Mouse (Mus musculus) ES-E14 (cell line): ENCODE measurements around the gene Zfp541. TPM values are rescaled to one million over a fixed set of nuclear protein-coding genes. Genes with fewer than 3 reads are reported as not detected.

ENCODE experiments used
- DNase-seq: peaks from one replicate; pipeline ENCODE4 v3.0.0-alpha.2; 2013; ENCODE audit warnings: low read depth, low spot score
- H3K27ac ChIP-seq: 2 replicates; pipeline ENCODE4 v1.5.1; 2012; ENCODE audit warnings: low read depth, mild to moderate bottlenecking, low read length, moderate library complexity, mixed read lengths; ENCODE audit not compliant: poor library complexity, insufficient read depth, severe bottlenecking
- H3K36me3 ChIP-seq: 2 replicates; pipeline ENCODE4 v1.6.1; 2012; ENCODE audit warnings: mild to moderate bottlenecking, low read length, moderate library complexity, mixed read lengths; ENCODE audit not compliant: control insufficient read depth, poor library complexity, insufficient read depth, severe bottlenecking
- H3K4me1 ChIP-seq, 2 experiments: fragments of 150-350 bp in 1 of 2; sonication (generic) in 1 of 2; 2 replicates each; pipeline ENCODE4 v1.6.1; 2012; ENCODE audit warnings: low read length in 2 of 2, mild to moderate bottlenecking in 1 of 2, mixed read lengths in 1 of 2; ENCODE audit not compliant: control insufficient read depth in 2 of 2, insufficient read depth in 2 of 2, poor library complexity in 1 of 2
- H3K4me3 ChIP-seq, 2 experiments: fragments of 150-350 bp in 1 of 2; sonication (generic) in 1 of 2; 2 replicates each; pipeline ENCODE4 v1.5.1; 2012; ENCODE audit warnings: low read length in 2 of 2, low read depth in 1 of 2, mild to moderate bottlenecking in 1 of 2, mixed read lengths in 1 of 2; ENCODE audit not compliant: insufficient read depth in 1 of 2, poor library complexity in 1 of 2, severe bottlenecking in 1 of 2
- H3K9ac ChIP-seq: 2 replicates; pipeline ENCODE4 v1.6.1; 2012; ENCODE audit warnings: low read depth, mild to moderate bottlenecking, low read length, mixed read lengths; ENCODE audit not compliant: poor library complexity, insufficient read depth, severe bottlenecking
- H3K9me3 ChIP-seq: fragments of 150-350 bp; sonication (generic); 2 replicates; pipeline ENCODE4 v1.6.1; 2012; ENCODE audit warnings: low read depth, mild to moderate bottlenecking, low read length; ENCODE audit not compliant: control insufficient read depth, insufficient read depth
- CHD2 ChIP-seq: IDR thresholded peaks from 2 replicates; pipeline ENCODE4 v1.6.1; 2014; ENCODE audit warnings: mild to moderate bottlenecking, low read depth, low read length, inconsistent platforms
- HCFC1 ChIP-seq: IDR thresholded peaks from 2 replicates; pipeline ENCODE4 v1.6.1; 2012; ENCODE audit warnings: low read length, inconsistent platforms, borderline replicate concordance; ENCODE audit not compliant: insufficient read depth
- MAFK ChIP-seq: IDR thresholded peaks from 2 replicates; pipeline ENCODE4 v1.6.1; 2014; ENCODE audit warnings: mild to moderate bottlenecking, low read depth, low read length, inconsistent platforms; ENCODE audit not compliant: insufficient read depth
- ZC3H11A ChIP-seq: IDR thresholded peaks from 2 replicates; pipeline ENCODE4 v1.6.1; 2012; ENCODE audit warnings: low read depth, mild to moderate bottlenecking, inconsistent platforms, low read length, borderline replicate concordance
- ZNF384 ChIP-seq: IDR thresholded peaks from 2 replicates; pipeline ENCODE4 v1.6.1; 2012; ENCODE audit warnings: low read depth, low read length, inconsistent platforms
- in situ Hi-C, 2 experiments: fragments of 600-800 bp; cut with MboI; formaldehyde crosslinking; loops; one replicate each; pipeline ENCODE4 v1.15.1; 2025; ENCODE audit warnings: low sequenced_read_pairs in 2 of 2, inconsistent platforms in 1 of 2; ENCODE audit not compliant: unreplicated experiment in 2 of 2
- total RNA-seq: library from RNA; depleted of rRNA; stranded (reverse); fragments of 300-350 nt; gene quantifications from 2 replicates; pipeline ENCODE4 v1.2.3, GENCODE M21; 2012

Zfp541 gene
- total RNA-seq, 1 experiment, result 0.36 TPM

- Histone ChIP-seq H3K36me3 (no peaks in the 10 kb centered on the region), H3K9me3 (no peaks in the 10 kb centered on the region), H3K4me1 (peaks cover 7 to 13% of the 10 kb centered on the region in 2 experiments; a peak in 3 of 4 replicates), H3K4me3 (peak overlapping the region; percentile 81 to 85), H3K27ac (no peak overlapping the region), H3K9ac (peak overlapping the region; percentile 87)
- DNase-seq, result no peak
- TF ChIP-seq ZNF384 (no peak), CHD2 (no peak)
- in situ Hi-C loops, result no loop called here
Observed at GRCm38 (mm10) chr7:16046481-16047337, 14.9 kb upstream of the Zfp541 start.

- H3K9me3 ChIP-seq, result no peaks in the 10 kb centered on the region
- in situ Hi-C loops, result no loop called here
- TF ChIP-seq ZNF384 (peak; percentile 74; the same call in 1 of the 2 replicates), HCFC1 (0 out of 2 replicates have a peak, but pooled peaks have one; percentile 27), ZC3H11A (no peak), MAFK (0 out of 2 replicates have a peak, but pooled peaks have one; percentile 2)
- peak within 1 kb of the TSS; percentile 88 for H3K9ac ChIP-seq
- H3K4me1 ChIP-seq, result peaks cover 7 to 13% of the 10 kb centered on the region in 2 experiments; a peak in 3 of 4 replicates
- H3K36me3 ChIP-seq, result no peaks in the 10 kb centered on the region
- no peak for DNase-seq
- H3K4me3 ChIP-seq, result peak within 1 kb of the TSS; percentile 81 to 85
- H3K27ac ChIP-seq, result 0 out of 2 replicates have a peak within 1 kb of the TSS, but pooled peaks have one; percentile 25
Observed at GRCm38 (mm10) chr7:16047338-16048146, 14.1 kb upstream of the Zfp541 start, which contains the start of gene Bicra. Gene Bicra (minus strand): TSS chr7:16047921.

GRCm38 (mm10) chr7:16048164-16048564, 13.4 kb upstream of the Zfp541 start:
- H3K36me3 ChIP-seq, result no peaks in the 10 kb centered on the region
- H3K4me1 ChIP-seq, result peaks cover 7 to 13% of the 10 kb centered on the region in 2 experiments; a peak in 3 of 4 replicates
- H3K4me3 ChIP-seq, result peak overlapping the region; percentile 81 to 85
- no peak for TF ChIP-seq HCFC1
- TF ChIP-seq CHD2, result peak; percentile 94
- peak; percentile 98 for TF ChIP-seq ZNF384
- TF ChIP-seq ZC3H11A, result no peak
- TF ChIP-seq MAFK, result no peak
- no peaks in the 10 kb centered on the region for H3K9me3 ChIP-seq
- no peak overlapping the region for H3K27ac ChIP-seq
- H3K9ac ChIP-seq, result peak overlapping the region; percentile 88
- peak; percentile 95 for DNase-seq
- in situ Hi-C loops, result no loop called here

- no peak overlapping the region for H3K27ac ChIP-seq
- no peak for DNase-seq
- peak overlapping the region; percentile 81 to 83 for H3K4me3 ChIP-seq
- peak overlapping the region; percentile 88 for H3K9ac ChIP-seq
- no peak for TF ChIP-seq CHD2
- no peaks in the 10 kb centered on the region for H3K9me3 ChIP-seq
- H3K36me3 ChIP-seq, result no peaks in the 10 kb centered on the region
- H3K4me1 ChIP-seq, result peaks cover 7 to 13% of the 10 kb centered on the region in 2 experiments; a peak in 3 of 4 replicates
- in situ Hi-C loops, result no loop called here
Observed at GRCm38 (mm10) chr7:16048675-16049575, 12.7 kb upstream of the Zfp541 start.
